Mouse (Mus musculus): ENCODE data around the gene Pmepa1. TPM values are rescaled to one million over a fixed set of nuclear protein-coding genes. Genes with fewer than 3 reads are reported as not detected.

The Pmepa1 gene
- polyA plus RNA-seq, 1 experiment from 2014 or later, result 9.0 TPM

GRCm38 (mm10) chr2:173247911-173248310 lies 28.4 kb downstream of the Pmepa1 start:
- no peak overlapping the region for H3K9ac ChIP-seq
- no peaks in the 10 kb centered on the region for H3K9me3 ChIP-seq (ENCODE audit: low read depth, low read length)
- no peak overlapping the region for H3K4me2 ChIP-seq
- H3K27ac ChIP-seq (ENCODE audit: low read depth), result peak overlapping the region; percentile 88
- no peak overlapping the region for H3K4me3 ChIP-seq (ENCODE audit: low read depth, low read length)
- peaks cover 47% of the 10 kb centered on the region for H3K4me1 ChIP-seq (ENCODE audit: insufficient read depth)
- no peak for TF ChIP-seq CTCF (IDR thresholded peaks at IDR 0.05; ENCODE audit: low read depth)
- no peaks in the 10 kb centered on the region; the same call in 1 of the 2 replicates for H3K36me3 ChIP-seq (ENCODE audit: insufficient read depth)
- no peak for ATAC-seq (ENCODE audit: insufficient read depth)
- H3K27me3 ChIP-seq (ENCODE audit: insufficient read depth, low read length), result no peaks in the 10 kb centered on the region
- 17% methylated on average over 2 of the region's 2 CpGs for WGBS
- DNase-seq, result no peak

- Histone ChIP-seq H3K4me1 (ENCODE audit: insufficient read depth) (peaks cover 43% of the 10 kb centered on the region), H3K9me3 (ENCODE audit: low read depth, low read length) (no peaks in the 10 kb centered on the region), H3K27me3 (ENCODE audit: insufficient read depth, low read length) (no peaks in the 10 kb centered on the region), H3K4me2 (0 out of 2 replicates have a peak overlapping the region, but pooled peaks have one; percentile 0), H3K4me3 (ENCODE audit: low read depth, low read length) (no peak overlapping the region), H3K27ac (ENCODE audit: low read depth) (peak overlapping the region; percentile 88), H3K36me3 (ENCODE audit: insufficient read depth) (no peaks in the 10 kb centered on the region; the same call in 1 of the 2 replicates), H3K9ac (no peak overlapping the region)
- ATAC-seq (ENCODE audit: insufficient read depth) (peak; percentile 55), DNase-seq (no peak)
- no peak for TF ChIP-seq CTCF (IDR thresholded peaks at IDR 0.05; ENCODE audit: low read depth)
- 22% methylated on average over 2 of the region's 2 CpGs for WGBS
Observed at GRCm38 (mm10) chr2:173247197-173247596, 29.1 kb downstream of the Pmepa1 start.

GRCm38 (mm10) chr2:173246688-173247087 lies 29.6 kb downstream of the Pmepa1 start:
- Histone ChIP-seq H3K9me3 (ENCODE audit: low read depth, low read length) (no peaks in the 10 kb centered on the region), H3K4me3 (ENCODE audit: low read depth, low read length) (no peak overlapping the region), H3K27me3 (ENCODE audit: insufficient read depth, low read length) (no peaks in the 10 kb centered on the region), H3K27ac (ENCODE audit: low read depth) (peak overlapping the region; percentile 88), H3K36me3 (ENCODE audit: insufficient read depth) (no peaks in the 10 kb centered on the region; the same call in 1 of the 2 replicates), H3K4me2 (0 out of 2 replicates have a peak overlapping the region, but pooled peaks have one; percentile 0), H3K9ac (no peak overlapping the region), H3K4me1 (ENCODE audit: insufficient read depth) (peaks cover 38% of the 10 kb centered on the region)
- DNase-seq, result no peak
- WGBS, result 54% methylated on average over 8 of the region's 8 CpGs
- peak; percentile 7; the same call in 1 of the 2 replicates for ATAC-seq (ENCODE audit: insufficient read depth)
- TF ChIP-seq CTCF (IDR thresholded peaks at IDR 0.05; ENCODE audit: low read depth), result peak; percentile 41

GRCm38 (mm10) chr2:173245258-173245657 lies 31.1 kb downstream of the Pmepa1 start:
- Histone ChIP-seq H3K4me3 (ENCODE audit: low read depth, low read length) (no peak overlapping the region), H3K9ac (no peak overlapping the region), H3K9me3 (ENCODE audit: low read depth, low read length) (no peaks in the 10 kb centered on the region), H3K27ac (ENCODE audit: low read depth) (no peak overlapping the region), H3K4me2 (no peak overlapping the region), H3K4me1 (ENCODE audit: insufficient read depth) (peaks cover 23% of the 10 kb centered on the region), H3K36me3 (ENCODE audit: insufficient read depth) (no peaks in the 10 kb centered on the region; the same call in 1 of the 2 replicates), H3K27me3 (ENCODE audit: insufficient read depth, low read length) (no peaks in the 10 kb centered on the region)
- ATAC-seq (ENCODE audit: insufficient read depth) (no peak), DNase-seq (no peak)
- no peak for TF ChIP-seq CTCF (IDR thresholded peaks at IDR 0.05; ENCODE audit: low read depth)
- 75% methylated on average over 20 of the region's 20 CpGs for WGBS

- no peak for ATAC-seq (ENCODE audit: insufficient read depth)
Observed at GRCm38 (mm10) chr2:173244108-173244507, 32.2 kb downstream of the Pmepa1 start.

GRCm38 (mm10) chr2:173243616-173244015 lies 32.7 kb downstream of the Pmepa1 start:
- TF ChIP-seq CTCF (IDR thresholded peaks at IDR 0.05; ENCODE audit: low read depth), result no peak
- Histone ChIP-seq H3K4me1 (ENCODE audit: insufficient read depth) (peaks cover 22% of the 10 kb centered on the region), H3K9ac (no peak overlapping the region), H3K27me3 (ENCODE audit: insufficient read depth, low read length) (no peaks in the 10 kb centered on the region), H3K4me3 (ENCODE audit: low read depth, low read length) (no peak overlapping the region), H3K27ac (ENCODE audit: low read depth) (no peak overlapping the region), H3K4me2 (no peak overlapping the region), H3K36me3 (ENCODE audit: insufficient read depth) (no peaks in the 10 kb centered on the region; the same call in 1 of the 2 replicates), H3K9me3 (ENCODE audit: low read depth, low read length) (no peaks in the 10 kb centered on the region)
- 59% methylated on average over 9 of the region's 9 CpGs for WGBS
- ATAC-seq (ENCODE audit: insufficient read depth) (no peak), DNase-seq (no peak)

More at GRCm38 (mm10) chr2:173244108-173244507, 32.2 kb downstream of the Pmepa1 start:
- Histone ChIP-seq H3K36me3 (ENCODE audit: insufficient read depth) (no peaks in the 10 kb centered on the region; the same call in 1 of the 2 replicates), H3K9ac (no peak overlapping the region), H3K27me3 (ENCODE audit: insufficient read depth, low read length) (no peaks in the 10 kb centered on the region), H3K27ac (ENCODE audit: low read depth) (no peak overlapping the region), H3K4me2 (no peak overlapping the region), H3K4me1 (ENCODE audit: insufficient read depth) (peaks cover 17% of the 10 kb centered on the region), H3K9me3 (ENCODE audit: low read depth, low read length) (no peaks in the 10 kb centered on the region), H3K4me3 (ENCODE audit: low read depth, low read length) (no peak overlapping the region)
- TF ChIP-seq CTCF (IDR thresholded peaks at IDR 0.05; ENCODE audit: low read depth), result no peak
- DNase-seq, result no peak
- WGBS, result 32% methylated on average over 3 of the region's 3 CpGs

GRCm38 (mm10) chr2:173242874-173243273 lies 33.5 kb downstream of the Pmepa1 start:
- Histone ChIP-seq H3K4me1 (ENCODE audit: insufficient read depth) (peaks cover 24% of the 10 kb centered on the region), H3K9ac (no peak overlapping the region), H3K27ac (ENCODE audit: low read depth) (no peak overlapping the region), H3K4me3 (ENCODE audit: low read depth, low read length) (no peak overlapping the region), H3K4me2 (no peak overlapping the region), H3K36me3 (ENCODE audit: insufficient read depth) (peaks cover under 1% of the 10 kb centered on the region; the same call in 1 of the 2 replicates), H3K27me3 (ENCODE audit: insufficient read depth, low read length) (no peaks in the 10 kb centered on the region), H3K9me3 (ENCODE audit: low read depth, low read length) (no peaks in the 10 kb centered on the region)
- DNase-seq, result no peak
- no peak for TF ChIP-seq CTCF (IDR thresholded peaks at IDR 0.05; ENCODE audit: low read depth)
- ATAC-seq (ENCODE audit: insufficient read depth), result no peak
- WGBS, result 36% methylated on average over 12 of the region's 12 CpGs
